Mouse (Mus musculus): ENCODE results near the gene Olfr347. TPM values are rescaled to one million over a fixed set of nuclear protein-coding genes. Genes with fewer than 3 reads are reported as not detected.

Olfr347 gene
- not detected in 2 replicates for total RNA-seq (2015; ENCODE audit: low replicate concordance)
- total RNA-seq (2017; ENCODE audit: low replicate concordance), result not detected in 2 replicates

- no peak for ATAC-seq (replicated peaks; ENCODE audit: low FRiP score, poor library complexity, severe bottlenecking)
Measured at GRCm38 (mm10) chr2:36731602-36732001, at the start of gene Olfr347. Gene Olfr347, plus strand, starts transcription at chr2:36731902.

GRCm38 (mm10) chr2:36685488-36685887 is 46.2 kb upstream of the Olfr347 start, which contains the start of gene Olfr346:
Gene Olfr346, plus strand, starts transcription at chr2:36685788.
- no peak for ATAC-seq (replicated peaks; ENCODE audit: low FRiP score, poor library complexity, severe bottlenecking)

DNA sequence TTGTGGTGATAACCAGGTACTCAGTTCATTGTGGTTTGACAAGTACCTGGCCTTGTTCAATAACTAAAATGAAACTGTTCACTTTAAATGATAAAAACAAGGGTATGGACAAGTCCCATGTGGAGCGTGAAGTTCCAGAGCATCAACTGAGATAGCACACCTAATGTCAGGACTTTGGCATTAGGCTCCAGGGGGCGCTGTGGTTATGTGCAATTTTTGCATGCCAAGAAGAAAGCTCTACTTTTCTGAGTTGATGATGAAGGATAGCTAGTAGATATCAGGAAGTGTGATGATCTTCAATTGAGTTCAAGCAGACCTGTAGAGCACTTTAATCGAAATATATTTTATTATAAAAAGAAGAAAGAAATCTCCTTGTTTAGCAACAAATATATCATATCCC is 4.5 kb downstream of the Olfr347 start:
- no peak for ATAC-seq (replicated peaks; ENCODE audit: low FRiP score, poor library complexity, severe bottlenecking)

- no peak for ATAC-seq (replicated peaks; ENCODE audit: low FRiP score, poor library complexity, severe bottlenecking)
Measured at GRCm38 (mm10) chr2:36783976-36784375, 52.3 kb downstream of the Olfr347 start, which contains the start of gene Olfr348. Gene Olfr348, plus strand, starts transcription at chr2:36784276.

Other genes with a start within 250 kb of the Olfr347 start
- gene Olfr341, start 249.4 kb upstream of the Olfr347 start, total RNA-seq (2015; ENCODE audit: low replicate concordance), result not detected in 2 replicates
- not detected in 2 replicates for gene Olfr341, start 249.4 kb upstream of the Olfr347 start, total RNA-seq (2017; ENCODE audit: low replicate concordance)
- gene Olfr342, start 206.9 kb upstream of the Olfr347 start, total RNA-seq (2015; ENCODE audit: low replicate concordance), result not detected in 2 replicates
- gene Olfr342, start 206.9 kb upstream of the Olfr347 start, total RNA-seq (2017; ENCODE audit: low replicate concordance), result not detected in 2 replicates
- gene Olfr344, start 165.2 kb upstream of the Olfr347 start, total RNA-seq (2015; ENCODE audit: low replicate concordance), result not detected in 2 replicates
- gene Olfr344, start 165.2 kb upstream of the Olfr347 start, total RNA-seq (2017; ENCODE audit: low replicate concordance), result not detected in 2 replicates
- gene Olfr345, start 91.9 kb upstream of the Olfr347 start, total RNA-seq (2015; ENCODE audit: low replicate concordance), result not detected in 2 replicates
- gene Olfr345, start 91.9 kb upstream of the Olfr347 start, total RNA-seq (2017; ENCODE audit: low replicate concordance), result not detected in 2 replicates
- not detected in 2 replicates for gene Olfr346, start 46.1 kb upstream of the Olfr347 start, total RNA-seq (2015; ENCODE audit: low replicate concordance)
- not detected in 2 replicates for gene Olfr346, start 46.1 kb upstream of the Olfr347 start, total RNA-seq (2017; ENCODE audit: low replicate concordance)
- not detected in 2 replicates for gene Olfr348, start 52.4 kb downstream of the Olfr347 start, total RNA-seq (2015; ENCODE audit: low replicate concordance)
- not detected in 2 replicates for gene Olfr348, start 52.4 kb downstream of the Olfr347 start, total RNA-seq (2017; ENCODE audit: low replicate concordance)
- gene Olfr50, start 58.6 kb downstream of the Olfr347 start, total RNA-seq (2015; ENCODE audit: low replicate concordance), result not detected in 2 replicates
- gene Olfr50, start 58.6 kb downstream of the Olfr347 start, total RNA-seq (2017; ENCODE audit: low replicate concordance), result not detected in 2 replicates
- not detected in 2 replicates for gene Olfr3, start 85.1 kb downstream of the Olfr347 start, total RNA-seq (2015; ENCODE audit: low replicate concordance)
- gene Olfr3, start 85.1 kb downstream of the Olfr347 start, total RNA-seq (2017; ENCODE audit: low replicate concordance), result not detected in 2 replicates
- not detected in 2 replicates for gene Olfr350, start 114.4 kb downstream of the Olfr347 start, total RNA-seq (2015; ENCODE audit: low replicate concordance)
- not detected in 2 replicates for gene Olfr350, start 114.4 kb downstream of the Olfr347 start, total RNA-seq (2017; ENCODE audit: low replicate concordance)
- gene Olfr351, start 130.8 kb downstream of the Olfr347 start, total RNA-seq (2015; ENCODE audit: low replicate concordance), result not detected in 2 replicates
- not detected in 2 replicates for gene Olfr351, start 130.8 kb downstream of the Olfr347 start, total RNA-seq (2017; ENCODE audit: low replicate concordance)
- gene Olfr352, start 136.6 kb downstream of the Olfr347 start, total RNA-seq (2015; ENCODE audit: low replicate concordance), result not detected in 2 replicates
- not detected in 2 replicates for gene Olfr352, start 136.6 kb downstream of the Olfr347 start, total RNA-seq (2017; ENCODE audit: low replicate concordance)
- not detected in 2 replicates for gene Olfr353, start 161.0 kb downstream of the Olfr347 start, total RNA-seq (2015; ENCODE audit: low replicate concordance)
- gene Olfr353, start 161.0 kb downstream of the Olfr347 start, total RNA-seq (2017; ENCODE audit: low replicate concordance), result not detected in 2 replicates
- gene Olfr354, start 173.8 kb downstream of the Olfr347 start, total RNA-seq (2015; ENCODE audit: low replicate concordance), result not detected in 2 replicates
- gene Olfr354, start 173.8 kb downstream of the Olfr347 start, total RNA-seq (2017; ENCODE audit: low replicate concordance), result not detected in 2 replicates
- gene Olfr355, start 197.0 kb downstream of the Olfr347 start, total RNA-seq (2015; ENCODE audit: low replicate concordance), result not detected in 2 replicates
- gene Olfr355, start 197.0 kb downstream of the Olfr347 start, total RNA-seq (2017; ENCODE audit: low replicate concordance), result not detected in 2 replicates
- gene Olfr356, start 205.2 kb downstream of the Olfr347 start, total RNA-seq (2015; ENCODE audit: low replicate concordance), result not detected in 2 replicates
- not detected in 2 replicates for gene Olfr356, start 205.2 kb downstream of the Olfr347 start, total RNA-seq (2017; ENCODE audit: low replicate concordance)